Mouse (Mus musculus): Measurements from ENCODE around the gene Rai14. TPM values are rescaled to one million over a fixed set of nuclear protein-coding genes. Genes with fewer than 3 reads are reported as not detected.

Gene Rai14
- total and polyA plus RNA-seq, 3 experiments, result not detected

GRCm38 (mm10) chr15:10723507-10723906, 9.1 kb upstream of the Rai14 start:
- H3K4me1 ChIP-seq (ENCODE audit: control insufficient read depth in 1 of 2, insufficient read depth in 2 of 2, low read length in 2 of 2), result no peaks in the 10 kb centered on the region
- H3K36me3 ChIP-seq (ENCODE audit: control insufficient read depth in 1 of 2, insufficient read depth in 2 of 2, low read length in 2 of 2), result no peaks in the 10 kb centered on the region
- no peaks in the 10 kb centered on the region for H3K9me3 ChIP-seq (replicated peaks; ENCODE audit: insufficient read depth, low read length)
- no peak for TF ChIP-seq SIN3A (IDR thresholded peaks at IDR 0.05; ENCODE audit: low read length)
- H3K27ac ChIP-seq (ENCODE audit: control insufficient read depth, low read depth, low read length), result no peak overlapping the region
- H3K4me3 ChIP-seq (ENCODE audit: control insufficient read depth in 1 of 2, insufficient read depth in 1 of 2, low read depth in 2 of 2, low read length in 2 of 2), result no peak overlapping the region
- no peak for DNase-seq (ENCODE audit: low read depth, low spot score)
- H3K9ac ChIP-seq (ENCODE audit: control insufficient read depth, low read depth, low read length, poor library complexity, severe bottlenecking), result no peak overlapping the region
- H3K79me2 ChIP-seq (ENCODE audit: control insufficient read depth, insufficient read depth, low read length, poor library complexity), result no peaks in the 10 kb centered on the region
- no peaks in the 10 kb centered on the region for H3K27me3 ChIP-seq (ENCODE audit: control insufficient read depth in 1 of 2, insufficient read depth in 2 of 2, low read length in 2 of 2)

DNA sequence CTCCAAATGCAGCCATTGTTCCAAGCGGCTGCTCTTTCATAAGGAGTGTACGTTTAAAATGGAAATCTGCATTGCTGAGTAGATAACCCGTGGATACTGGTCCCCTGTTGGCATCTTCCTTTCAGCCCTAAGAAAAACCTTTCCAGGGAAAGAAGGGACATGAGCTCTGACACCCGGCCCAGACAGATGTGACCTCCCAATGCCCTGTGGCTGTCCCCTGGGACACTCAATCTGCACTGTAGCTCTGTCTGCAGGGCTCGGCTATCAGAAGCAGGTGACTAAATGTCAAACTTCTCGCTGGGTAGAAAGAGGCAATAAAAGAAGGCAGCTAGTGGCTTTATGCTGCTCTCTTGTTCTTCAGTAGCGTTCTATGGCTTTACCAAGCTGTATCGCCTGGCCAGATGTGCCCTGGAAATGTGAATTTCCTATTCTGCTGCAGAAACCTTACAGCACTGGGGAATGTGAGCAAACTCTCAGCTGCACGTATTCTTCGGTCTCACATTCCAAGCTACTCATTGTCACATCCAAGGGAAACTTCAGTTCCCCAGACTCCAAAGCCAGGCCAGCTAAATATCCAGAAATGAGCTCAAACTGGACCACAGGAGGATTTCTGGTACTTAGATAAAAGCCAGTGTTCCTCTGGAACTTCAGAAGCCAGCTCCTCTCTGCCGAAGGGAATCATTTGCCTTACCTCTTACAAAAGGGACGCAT, 8.4 kb upstream of the Rai14 start:
- no peak overlapping the region for H3K9ac ChIP-seq (ENCODE audit: control insufficient read depth, low read depth, low read length, poor library complexity, severe bottlenecking)
- H3K9me3 ChIP-seq (replicated peaks; ENCODE audit: insufficient read depth, low read length), result no peaks in the 10 kb centered on the region
- H3K27ac ChIP-seq (ENCODE audit: control insufficient read depth, low read depth, low read length), result no peak overlapping the region

GRCm38 (mm10) chr15:10721259-10721781, 6.9 kb upstream of the Rai14 start:
- H3K79me2 ChIP-seq (ENCODE audit: control insufficient read depth, insufficient read depth, low read length, poor library complexity), result no peaks in the 10 kb centered on the region
- no peaks in the 10 kb centered on the region for H3K36me3 ChIP-seq (ENCODE audit: control insufficient read depth in 1 of 2, insufficient read depth in 2 of 2, low read length in 2 of 2)
- no peak overlapping the region for H3K9ac ChIP-seq (ENCODE audit: control insufficient read depth, low read depth, low read length, poor library complexity, severe bottlenecking)
- no peak overlapping the region for H3K4me3 ChIP-seq (ENCODE audit: control insufficient read depth in 1 of 2, insufficient read depth in 1 of 2, low read depth in 2 of 2, low read length in 2 of 2)
- TF ChIP-seq MYB (IDR thresholded peaks at IDR 0.05; ENCODE audit: low read depth, low read length), result no peak
- TF ChIP-seq MYC (IDR thresholded peaks at IDR 0.05; ENCODE audit: low read depth, low read length), result no peak
- TF ChIP-seq E2F4 (IDR thresholded peaks at IDR 0.05; ENCODE audit: borderline replicate concordance, low read depth, low read length), result no peak
- no peak for TF ChIP-seq ETS1 (IDR thresholded peaks at IDR 0.05; ENCODE audit: low read depth, low read length)
- no peak for TF ChIP-seq POLR2A (IDR thresholded peaks at IDR 0.05; ENCODE audit: control insufficient read depth in 1 of 2, insufficient read depth in 1 of 2, low read depth in 1 of 2, low read length in 2 of 2, poor library complexity in 1 of 2)
- no peak for TF ChIP-seq MAZ (IDR thresholded peaks at IDR 0.05; ENCODE audit: low read depth, low read length)
- TF ChIP-seq MXI1 (IDR thresholded peaks at IDR 0.05; ENCODE audit: low read depth, low read length), result no peak
- TF ChIP-seq USF2 (IDR thresholded peaks at IDR 0.05; ENCODE audit: borderline replicate concordance in 1 of 2, insufficient read depth in 1 of 2, low read depth in 1 of 2, low read length in 2 of 2), result no peak
- no peak for TF ChIP-seq JUND (IDR thresholded peaks at IDR 0.05; ENCODE audit: low read depth, low read length)
- no peak for TF ChIP-seq TCF12 (IDR thresholded peaks at IDR 0.05; ENCODE audit: low read depth, low read length)
- TF ChIP-seq RAD21 (IDR thresholded peaks at IDR 0.05; ENCODE audit: low read depth, low read length), result no peak
- no peak for TF ChIP-seq GABPA (IDR thresholded peaks at IDR 0.05; ENCODE audit: low read depth, low read length)
- TF ChIP-seq ZNF384 (IDR thresholded peaks at IDR 0.05; ENCODE audit: low read depth, low read length), result no peak
- no peak for TF ChIP-seq CTCF (IDR thresholded peaks at IDR 0.05 in 2 of 3, conservative IDR thresholded peaks at IDR 0.05 in 1 of 3; ENCODE audit: control insufficient read depth in 1 of 3, insufficient read depth in 1 of 3, low read depth in 2 of 3, low read length in 3 of 3, poor library complexity in 1 of 3, severe bottlenecking in 1 of 3)
- TF ChIP-seq TBP (IDR thresholded peaks at IDR 0.05; ENCODE audit: low read depth, low read length), result no peak
- TF ChIP-seq BHLHE40 (IDR thresholded peaks at IDR 0.05; ENCODE audit: borderline replicate concordance, low read depth, low read length), result no peak
- TF ChIP-seq CHD1 (IDR thresholded peaks at IDR 0.05; ENCODE audit: low read depth, low read length), result no peak
- no peak for TF ChIP-seq RCOR1 (IDR thresholded peaks at IDR 0.05; ENCODE audit: low read depth, low read length)
- no peak for TF ChIP-seq ELF1 (IDR thresholded peaks at IDR 0.05; ENCODE audit: low read depth, low read length)
- H3K9me3 ChIP-seq (replicated peaks; ENCODE audit: insufficient read depth, low read length), result no peaks in the 10 kb centered on the region
- H3K27ac ChIP-seq (ENCODE audit: control insufficient read depth, low read depth, low read length), result no peak overlapping the region
- no peak for DNase-seq (ENCODE audit: low read depth, low spot score)
- H3K27me3 ChIP-seq (ENCODE audit: control insufficient read depth in 1 of 2, insufficient read depth in 2 of 2, low read length in 2 of 2), result no peaks in the 10 kb centered on the region
- H3K4me1 ChIP-seq (ENCODE audit: control insufficient read depth in 1 of 2, insufficient read depth in 2 of 2, low read length in 2 of 2), result no peaks in the 10 kb centered on the region

More for the DNA sequence above, 8.4 kb upstream of the Rai14 start:
- no peak for TF ChIP-seq UBTF (IDR thresholded peaks at IDR 0.05; ENCODE audit: borderline replicate concordance, insufficient read depth, low read depth, low read length)
- TF ChIP-seq NRF1 (IDR thresholded peaks at IDR 0.05; ENCODE audit: insufficient read depth, low read depth, low read length, poor library complexity, severe bottlenecking), result no peak
- no peak for TF ChIP-seq POLR2AphosphoS2 (IDR thresholded peaks at IDR 0.05; ENCODE audit: low read length)
- no peak for TF ChIP-seq RCOR1 (IDR thresholded peaks at IDR 0.05; ENCODE audit: low read depth, low read length)
- TF ChIP-seq SIN3A (IDR thresholded peaks at IDR 0.05; ENCODE audit: low read length), result no peak
- TF ChIP-seq ZNF384 (IDR thresholded peaks at IDR 0.05; ENCODE audit: low read depth, low read length), result no peak
- TF ChIP-seq ZKSCAN1 (IDR thresholded peaks at IDR 0.05; ENCODE audit: low read depth, low read length), result no peak
- TF ChIP-seq TBP (IDR thresholded peaks at IDR 0.05; ENCODE audit: low read depth, low read length), result no peak
- no peak for TF ChIP-seq USF2 (IDR thresholded peaks at IDR 0.05; ENCODE audit: borderline replicate concordance in 1 of 2, insufficient read depth in 1 of 2, low read depth in 1 of 2, low read length in 2 of 2)
- no peak for TF ChIP-seq MYC (IDR thresholded peaks at IDR 0.05; ENCODE audit: low read depth, low read length)
- no peak for TF ChIP-seq RAD21 (IDR thresholded peaks at IDR 0.05; ENCODE audit: low read depth, low read length)
- TF ChIP-seq BHLHE40 (IDR thresholded peaks at IDR 0.05; ENCODE audit: borderline replicate concordance, low read depth, low read length), result no peak
- no peak for TF ChIP-seq ETS1 (IDR thresholded peaks at IDR 0.05; ENCODE audit: low read depth, low read length)
- no peak for TF ChIP-seq SMC3 (IDR thresholded peaks at IDR 0.05; ENCODE audit: low read depth, low read length)
- Histone ChIP-seq H3K36me3 (ENCODE audit: control insufficient read depth in 1 of 2, insufficient read depth in 2 of 2, low read length in 2 of 2) (no peaks in the 10 kb centered on the region), H3K27me3 (ENCODE audit: control insufficient read depth in 1 of 2, insufficient read depth in 2 of 2, low read length in 2 of 2) (no peaks in the 10 kb centered on the region), H3K79me2 (ENCODE audit: control insufficient read depth, insufficient read depth, low read length, poor library complexity) (no peaks in the 10 kb centered on the region), H3K4me1 (ENCODE audit: control insufficient read depth in 1 of 2, insufficient read depth in 2 of 2, low read length in 2 of 2) (no peaks in the 10 kb centered on the region), H3K4me3 (ENCODE audit: control insufficient read depth in 1 of 2, insufficient read depth in 1 of 2, low read depth in 2 of 2, low read length in 2 of 2) (no peak overlapping the region)
- DNase-seq (ENCODE audit: low read depth, low spot score), result no peak

Measured in MEL (cell line).